Mouse (Mus musculus) MEL (cell line): Measurements from ENCODE around the gene Daam1. TPM values are rescaled to one million over a fixed set of nuclear protein-coding genes. Genes with fewer than 3 reads are reported as not detected.

Source experiments
- DNase-seq: peaks from one replicate; pipeline ENCODE4 v3.0.0; 2011; ENCODE audit warnings: low read depth, low spot score
- H3K27ac ChIP-seq: 2 replicates; pipeline ENCODE4 v1.5.1; 2012; ENCODE audit warnings: low read depth, mild to moderate bottlenecking, control low read depth, low read length, moderate library complexity; ENCODE audit not compliant: control insufficient read depth
- H3K27me3 ChIP-seq, 2 experiments: fragments of 150-350 bp in 1 of 2; sonication (generic) in 1 of 2; 2 replicates each; pipeline ENCODE4 v1.6.1; 2012; ENCODE audit warnings: low read length in 2 of 2, mild to moderate bottlenecking in 2 of 2, improper control_type of control experiment in 1 of 2, moderate library complexity in 1 of 2; ENCODE audit not compliant: insufficient read depth in 2 of 2, control insufficient read depth in 1 of 2
- H3K36me3 ChIP-seq, 2 experiments: 2 replicates each; pipeline ENCODE4 v1.6.1; 2012 to 2014; ENCODE audit warnings: low read length in 2 of 2, improper control_type of control experiment in 1 of 2, inconsistent platforms in 1 of 2, mild to moderate bottlenecking in 1 of 2; ENCODE audit not compliant: insufficient read depth in 2 of 2, control insufficient read depth in 1 of 2
- H3K4me1 ChIP-seq, 2 experiments: fragments of 150-350 bp in 1 of 2; sonication (generic) in 1 of 2; 2 replicates each; pipeline ENCODE4 v1.6.1; 2012; ENCODE audit warnings: low read length in 2 of 2, improper control_type of control experiment in 1 of 2, mild to moderate bottlenecking in 1 of 2; ENCODE audit not compliant: insufficient read depth in 2 of 2, control insufficient read depth in 1 of 2
- H3K4me3 ChIP-seq, 2 experiments: fragments of 150-350 bp in 1 of 2; sonication (generic) in 1 of 2; 2 replicates each; pipeline ENCODE4 v1.5.1; 2012; ENCODE audit warnings: low read depth in 2 of 2, low read length in 2 of 2, mild to moderate bottlenecking in 2 of 2, moderate library complexity in 2 of 2, control low read depth in 1 of 2, improper control_type of control experiment in 1 of 2; ENCODE audit not compliant: control insufficient read depth in 1 of 2, insufficient read depth in 1 of 2
- H3K79me2 ChIP-seq: 2 replicates; pipeline ENCODE4 v1.6.1; 2012; ENCODE audit warnings: mild to moderate bottlenecking, low read length, moderate library complexity; ENCODE audit not compliant: control insufficient read depth, poor library complexity, insufficient read depth
- H3K9ac ChIP-seq: 2 replicates; pipeline ENCODE4 v1.6.1; 2012; ENCODE audit warnings: low read depth, mild to moderate bottlenecking, control low read depth, low read length, moderate library complexity; ENCODE audit not compliant: control insufficient read depth, poor library complexity, severe bottlenecking
- H3K9me3 ChIP-seq: fragments of 150-350 bp; sonication (generic); replicated peaks from 2 replicates; pipeline ENCODE4 v1.6.1; 2012; ENCODE audit warnings: mild to moderate bottlenecking, low read length, improper control_type of control experiment, moderate library complexity; ENCODE audit not compliant: insufficient read depth
- CHD1 ChIP-seq: IDR thresholded peaks from 2 replicates; pipeline ENCODE4 v1.6.1; 2012; ENCODE audit warnings: low read depth, mild to moderate bottlenecking, inconsistent platforms, low read length, improper control_type of control experiment
- CTCF ChIP-seq, 3 experiments: IDR thresholded peaks in 2 of 3; conservative IDR thresholded peaks in 1 of 3; 2 replicates each; pipeline ENCODE4 v1.5.1; 2011 to 2012; ENCODE audit warnings: low read length in 3 of 3, low read depth in 2 of 3, mild to moderate bottlenecking in 2 of 3, improper control_type of control experiment in 1 of 3, inconsistent platforms in 1 of 3, mixed read lengths in 1 of 3, moderate library complexity in 1 of 3; ENCODE audit not compliant: control insufficient read depth in 1 of 3, insufficient read depth in 1 of 3, poor library complexity in 1 of 3, severe bottlenecking in 1 of 3
- E2F4 ChIP-seq: IDR thresholded peaks from 2 replicates; pipeline ENCODE4 v1.6.1; 2011; ENCODE audit warnings: low read depth, low read length, improper control_type of control experiment, borderline replicate concordance
- ELF1 ChIP-seq: IDR thresholded peaks from 2 replicates; pipeline ENCODE4 v1.6.1; 2014; ENCODE audit warnings: low read depth, mild to moderate bottlenecking, inconsistent platforms, low read length, improper control_type of control experiment, moderate library complexity
- EP300 ChIP-seq, 2 experiments: IDR thresholded peaks; 2 replicates each; pipeline ENCODE4 v1.6.1; 2011; ENCODE audit warnings: improper control_type of control experiment in 2 of 2, low read length in 2 of 2, low read depth in 1 of 2, mild to moderate bottlenecking in 1 of 2
- GABPA ChIP-seq: IDR thresholded peaks from 2 replicates; pipeline ENCODE4 v1.6.1; 2012; ENCODE audit warnings: low read depth, mild to moderate bottlenecking, inconsistent platforms, low read length, improper control_type of control experiment, moderate library complexity
- JUND ChIP-seq: IDR thresholded peaks from 2 replicates; pipeline ENCODE4 v1.6.1; 2011; ENCODE audit warnings: low read depth, mild to moderate bottlenecking, improper control_type of control experiment, low read length
- KAT2A ChIP-seq: conservative IDR thresholded peaks from 2 replicates; pipeline ENCODE4 v1.6.1; 2012; ENCODE audit warnings: low read depth, low read length, improper control_type of control experiment, inconsistent platforms
- MAFK ChIP-seq: IDR thresholded peaks from 2 replicates; pipeline ENCODE4 v1.6.1; 2011; ENCODE audit warnings: low read depth, mild to moderate bottlenecking, low read length, improper control_type of control experiment, borderline replicate concordance
- MAX ChIP-seq: IDR thresholded peaks from 2 replicates; pipeline ENCODE4 v1.6.1; 2011; ENCODE audit warnings: low read length, improper control_type of control experiment
- MAZ ChIP-seq: IDR thresholded peaks from 2 replicates; pipeline ENCODE4 v1.6.1; 2012; ENCODE audit warnings: low read depth, mild to moderate bottlenecking, inconsistent platforms, low read length, improper control_type of control experiment
- MEF2A ChIP-seq: IDR thresholded peaks from 2 replicates; pipeline ENCODE4 v1.6.1; 2014; ENCODE audit warnings: low read depth, mild to moderate bottlenecking, inconsistent platforms, low read length, improper control_type of control experiment; ENCODE audit not compliant: poor library complexity, insufficient replicate concordance, severe bottlenecking; ENCODE audit errors: extremely low read depth
- MYC ChIP-seq: IDR thresholded peaks from 2 replicates; pipeline ENCODE4 v1.6.1; 2011; ENCODE audit warnings: low read depth, mild to moderate bottlenecking, low read length, improper control_type of control experiment, moderate library complexity
- NRF1 ChIP-seq: IDR thresholded peaks from 2 replicates; pipeline ENCODE4 v1.6.1; 2014; ENCODE audit warnings: low read depth, mild to moderate bottlenecking, inconsistent platforms, low read length, improper control_type of control experiment, moderate library complexity; ENCODE audit not compliant: poor library complexity, insufficient read depth, severe bottlenecking
- POLR2A ChIP-seq, 2 experiments: IDR thresholded peaks; 2 replicates each; pipeline ENCODE4 v1.6.1; 2011 to 2012; ENCODE audit warnings: low read length in 2 of 2, mild to moderate bottlenecking in 2 of 2, control low read depth in 1 of 2, improper control_type of control experiment in 1 of 2, low read depth in 1 of 2, moderate library complexity in 1 of 2; ENCODE audit not compliant: control insufficient read depth in 1 of 2, insufficient read depth in 1 of 2, poor library complexity in 1 of 2
- POLR2AphosphoS2 ChIP-seq: IDR thresholded peaks from 2 replicates; pipeline ENCODE4 v1.6.1; 2011; ENCODE audit warnings: low read length, improper control_type of control experiment
- POLR2AphosphoS5 ChIP-seq: IDR thresholded peaks from 2 replicates; pipeline ENCODE4 v1.6.1; 2012; ENCODE audit warnings: low read depth, borderline replicate concordance, mild to moderate bottlenecking, inconsistent platforms, low read length, moderate library complexity, mixed read lengths
- RAD21 ChIP-seq: IDR thresholded peaks from 2 replicates; pipeline ENCODE4 v1.6.1; 2011; ENCODE audit warnings: mild to moderate bottlenecking, low read depth, low read length, improper control_type of control experiment
- RCOR1 ChIP-seq: IDR thresholded peaks from 2 replicates; pipeline ENCODE4 v1.6.1; 2012; ENCODE audit warnings: low read depth, mild to moderate bottlenecking, inconsistent platforms, low read length, improper control_type of control experiment
- SIN3A ChIP-seq: IDR thresholded peaks from 2 replicates; pipeline ENCODE4 v1.6.1; 2012; ENCODE audit warnings: low read length, improper control_type of control experiment, inconsistent platforms
- SMC3 ChIP-seq: IDR thresholded peaks from 2 replicates; pipeline ENCODE4 v1.6.1; 2011; ENCODE audit warnings: low read depth, low read length, improper control_type of control experiment
- TBP ChIP-seq: IDR thresholded peaks from 2 replicates; pipeline ENCODE4 v1.8.0; 2011; ENCODE audit warnings: low read depth, low read length, improper control_type of control experiment
- TCF12 ChIP-seq: IDR thresholded peaks from 2 replicates; pipeline ENCODE4 v1.6.1; 2014; ENCODE audit warnings: low read depth, mild to moderate bottlenecking, inconsistent platforms, low read length, improper control_type of control experiment, moderate library complexity
- USF1 ChIP-seq: IDR thresholded peaks from 2 replicates; pipeline ENCODE4 v1.6.1; 2014; ENCODE audit warnings: low read depth, mild to moderate bottlenecking, inconsistent platforms, low read length, improper control_type of control experiment, moderate library complexity
- USF2 ChIP-seq, 2 experiments: IDR thresholded peaks; 2 replicates each; pipeline ENCODE4 v1.6.1; 2011 to 2012; ENCODE audit warnings: improper control_type of control experiment in 2 of 2, low read length in 2 of 2, borderline replicate concordance in 1 of 2, inconsistent platforms in 1 of 2, low read depth in 1 of 2, mild to moderate bottlenecking in 1 of 2; ENCODE audit not compliant: insufficient read depth in 1 of 2
- ZKSCAN1 ChIP-seq: IDR thresholded peaks from 2 replicates; pipeline ENCODE4 v1.6.1; 2012; ENCODE audit warnings: low read depth, mild to moderate bottlenecking, inconsistent platforms, low read length, improper control_type of control experiment, moderate library complexity
- polyA plus RNA-seq, 2 experiments: library from polyadenylated mRNA; stranded (reverse) in 1 of 2; unstranded in 1 of 2; fragments of >175 nt in 1 of 2; fragments of >200 nt in 1 of 2; gene quantifications; 2 replicates each; pipeline versions ENCODE4 v1.2.1 to v1.2.4; 2012; ENCODE audit warnings: low replicate concordance in 2 of 2, low read depth in 1 of 2; ENCODE audit not compliant: insufficient read length in 2 of 2, insufficient read depth in 1 of 2, missing spikeins in 1 of 2
- total RNA-seq: library from RNA; depleted of rRNA; stranded (reverse); fragments of 300-350 nt; gene quantifications from 2 replicates; pipeline ENCODE4 v1.2.3, GENCODE M21; 2012

Gene Daam1
- total and polyA plus RNA-seq, 3 experiments = 9.2 to 12.0 TPM; not detected in 1

- Histone ChIP-seq H3K4me1 (no peaks in the 10 kb centered on the region), H3K79me2 (no peaks in the 10 kb centered on the region), H3K36me3 (no peaks in the 10 kb centered on the region), H3K27me3 (no peaks in the 10 kb centered on the region), H3K9me3 (no peaks in the 10 kb centered on the region), H3K9ac (no peak overlapping the region), H3K4me3 (no peak overlapping the region), H3K27ac (no peak overlapping the region)
- no peak for DNase-seq
- no peak for TF ChIP-seq POLR2AphosphoS5
- no peak for TF ChIP-seq TBP
- no peak for TF ChIP-seq NRF1
- no peak for TF ChIP-seq CTCF (IDR thresholded peaks at IDR 0.05 in 2 of 3, conservative IDR thresholded peaks at IDR 0.05 in 1 of 3; ENCODE audit: control insufficient read depth in 1 of 3, insufficient read depth in 1 of 3, low read depth in 2 of 3, low read length in 3 of 3, poor library complexity in 1 of 3, severe bottlenecking in 1 of 3)
- TF ChIP-seq RAD21 = no peak
- TF ChIP-seq USF2 (IDR thresholded peaks at IDR 0.05; ENCODE audit: borderline replicate concordance in 1 of 2, insufficient read depth in 1 of 2, low read depth in 1 of 2, low read length in 2 of 2) = no peak
- no peak for TF ChIP-seq CHD1
- no peak for TF ChIP-seq POLR2A (IDR thresholded peaks at IDR 0.05; ENCODE audit: control insufficient read depth in 1 of 2, insufficient read depth in 1 of 2, low read depth in 1 of 2, low read length in 2 of 2, poor library complexity in 1 of 2)
- TF ChIP-seq EP300 (IDR thresholded peaks at IDR 0.05; ENCODE audit: low read depth in 1 of 2, low read length in 2 of 2) = no peak
- TF ChIP-seq RCOR1 = no peak
- no peak for TF ChIP-seq ZKSCAN1
- TF ChIP-seq SMC3 = no peak
Measured at GRCm38 (mm10) chr12:72014355-72014776, 183.5 kb downstream of the Daam1 start.

DNA sequence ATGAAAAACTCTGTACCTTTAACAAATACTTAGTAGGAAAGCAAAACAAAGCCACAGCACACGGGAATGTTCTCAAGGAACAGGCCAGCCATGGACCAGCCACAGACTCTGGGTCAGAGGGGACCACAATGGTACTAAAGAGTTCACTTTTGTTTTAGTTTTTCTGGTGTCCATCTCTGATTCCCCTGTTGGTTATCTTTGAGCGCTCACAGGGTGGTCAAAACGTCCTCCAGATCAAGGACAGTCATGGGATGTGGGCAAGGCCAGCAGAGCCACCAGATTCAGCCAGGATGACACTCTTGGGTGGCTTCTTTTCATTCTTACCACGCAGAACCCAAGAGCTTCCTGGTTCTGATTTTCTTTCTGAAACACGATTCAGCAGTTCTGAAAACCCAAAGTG lies 184.4 kb downstream of the Daam1 start:
- H3K36me3 ChIP-seq = no peaks in the 10 kb centered on the region

More for the DNA sequence above, 184.4 kb downstream of the Daam1 start:
- no peak for DNase-seq
- H3K27ac ChIP-seq = no peak overlapping the region
- H3K79me2 ChIP-seq = no peaks in the 10 kb centered on the region
- H3K4me1 ChIP-seq = no peaks in the 10 kb centered on the region
- H3K4me3 ChIP-seq = no peak overlapping the region
- TF ChIP-seq GABPA = no peak
- no peak for TF ChIP-seq ELF1
- no peak for TF ChIP-seq TCF12
- TF ChIP-seq MYC = no peak
- no peak for TF ChIP-seq USF1
- no peak for TF ChIP-seq SIN3A
- no peak for TF ChIP-seq TBP
- TF ChIP-seq MEF2A = no peak
- no peak for TF ChIP-seq MAFK
- no peak for TF ChIP-seq MAZ
- TF ChIP-seq KAT2A = no peak
- no peak for TF ChIP-seq MAX
- no peak for TF ChIP-seq EP300 (IDR thresholded peaks at IDR 0.05; ENCODE audit: low read depth in 1 of 2, low read length in 2 of 2)
- no peak for TF ChIP-seq SMC3
- TF ChIP-seq JUND = no peak
- no peak for TF ChIP-seq USF2 (IDR thresholded peaks at IDR 0.05; ENCODE audit: borderline replicate concordance in 1 of 2, insufficient read depth in 1 of 2, low read depth in 1 of 2, low read length in 2 of 2)
- TF ChIP-seq POLR2AphosphoS2 = no peak
- TF ChIP-seq E2F4 = no peak
- no peaks in the 10 kb centered on the region for H3K9me3 ChIP-seq
- H3K27me3 ChIP-seq = no peaks in the 10 kb centered on the region
- no peak overlapping the region for H3K9ac ChIP-seq
